Mouse (Mus musculus): ENCODE data around the gene Taf10. TPM values are rescaled to one million over a fixed set of nuclear protein-coding genes. Genes with fewer than 3 reads are reported as not detected.

The Taf10 gene
- total and polyA plus RNA-seq, 3 experiments: 202 to 353 (median 263) TPM

GRCm38 (mm10) chr7:105762517-105763270 lies 18.5 kb upstream of the Taf10 start:
- no peak for TF ChIP-seq CTCF (IDR thresholded peaks at IDR 0.05; ENCODE audit: low read depth, low read length)
- TF ChIP-seq GATA1 (IDR thresholded peaks at IDR 0.05; ENCODE audit: borderline replicate concordance, low read length): no peak
- TF ChIP-seq GATA2 (IDR thresholded peaks at IDR 0.05; ENCODE audit: borderline replicate concordance, low read depth, low read length): no peak
- TF ChIP-seq POLR2AphosphoS5 (IDR thresholded peaks at IDR 0.05; ENCODE audit: insufficient replicate concordance, low read depth, low read length): no peak
- TF ChIP-seq TAL1 (conservative IDR thresholded peaks at IDR 0.05; ENCODE audit: low read depth, low read length): no peak
- H3K36me3 ChIP-seq (replicated peaks): no peaks in the 10 kb centered on the region
- no peak for ATAC-seq (ENCODE audit: extremely low read depth, insufficient number of reproducible peaks, low FRiP score, poor library complexity, severe bottlenecking)
- no peak for DNase-seq (ENCODE audit: low spot score)
- H3K4me3 ChIP-seq (ENCODE audit: low read depth, low read length): no peak overlapping the region
- peaks cover 34% of the 10 kb centered on the region for H3K27me3 ChIP-seq (ENCODE audit: insufficient read depth, low read length)
- H3K9me3 ChIP-seq (replicated peaks): no peaks in the 10 kb centered on the region
- 0 out of 2 replicates have a peak, but pooled peaks cover 2% of the 10 kb centered on the region for H3K4me1 ChIP-seq (ENCODE audit: insufficient read depth, low read depth, low read length)

GRCm38 (mm10) chr7:105761813-105762484 lies 17.8 kb upstream of the Taf10 start:
- 0 out of 2 replicates have a peak, but pooled peaks cover 2% of the 10 kb centered on the region for H3K4me1 ChIP-seq (ENCODE audit: insufficient read depth, low read depth, low read length)
- H3K27me3 ChIP-seq (ENCODE audit: insufficient read depth, low read length): peaks cover 36% of the 10 kb centered on the region
- DNase-seq (ENCODE audit: low spot score): no peak
- no peaks in the 10 kb centered on the region for H3K9me3 ChIP-seq (replicated peaks)
- no peaks in the 10 kb centered on the region for H3K36me3 ChIP-seq (replicated peaks)
- TF ChIP-seq TAL1 (conservative IDR thresholded peaks at IDR 0.05; ENCODE audit: low read depth, low read length) (no peak), GATA1 (IDR thresholded peaks at IDR 0.05; ENCODE audit: borderline replicate concordance, low read length) (no peak), POLR2AphosphoS5 (IDR thresholded peaks at IDR 0.05; ENCODE audit: insufficient replicate concordance, low read depth, low read length) (no peak), CTCF (IDR thresholded peaks at IDR 0.05; ENCODE audit: low read depth, low read length) (no peak)
- no peak for ATAC-seq (ENCODE audit: extremely low read depth, insufficient number of reproducible peaks, low FRiP score, poor library complexity, severe bottlenecking)
- H3K4me3 ChIP-seq (ENCODE audit: low read depth, low read length): no peak overlapping the region

GRCm38 (mm10) chr7:105753281-105753680 lies 9.1 kb upstream of the Taf10 start:
- Histone ChIP-seq H3K9me3 (replicated peaks) (no peaks in the 10 kb centered on the region), H3K27me3 (ENCODE audit: insufficient read depth, low read length) (peaks cover 47% of the 10 kb centered on the region), H3K4me1 (ENCODE audit: insufficient read depth, low read depth, low read length) (peaks cover 29% of the 10 kb centered on the region), H3K4me3 (ENCODE audit: low read depth, low read length) (no peak overlapping the region), H3K36me3 (replicated peaks) (peaks cover 27% of the 10 kb centered on the region)
- ATAC-seq (ENCODE audit: extremely low read depth, insufficient number of reproducible peaks, low FRiP score, poor library complexity, severe bottlenecking): no peak
- TF ChIP-seq GATA2 (IDR thresholded peaks at IDR 0.05; ENCODE audit: borderline replicate concordance, low read depth, low read length): no peak
- no peak for DNase-seq (ENCODE audit: low spot score)

- DNase-seq (ENCODE audit: low spot score) (no peak), ATAC-seq (ENCODE audit: extremely low read depth, insufficient number of reproducible peaks, low FRiP score, poor library complexity, severe bottlenecking) (no peak)
- TF ChIP-seq TAL1 (conservative IDR thresholded peaks at IDR 0.05; ENCODE audit: low read depth, low read length) (no peak), POLR2AphosphoS5 (IDR thresholded peaks at IDR 0.05; ENCODE audit: insufficient replicate concordance, low read depth, low read length) (no peak), GATA2 (IDR thresholded peaks at IDR 0.05; ENCODE audit: borderline replicate concordance, low read depth, low read length) (no peak), CTCF (IDR thresholded peaks at IDR 0.05; ENCODE audit: low read depth, low read length) (no peak), GATA1 (IDR thresholded peaks at IDR 0.05; ENCODE audit: borderline replicate concordance, low read length) (no peak)
- no peaks in the 10 kb centered on the region for H3K9me3 ChIP-seq (replicated peaks)
- no peak overlapping the region for H3K4me3 ChIP-seq (ENCODE audit: low read depth, low read length)
- peaks cover 43% of the 10 kb centered on the region for H3K27me3 ChIP-seq (ENCODE audit: insufficient read depth, low read length)
- peaks cover 33% of the 10 kb centered on the region for H3K36me3 ChIP-seq (replicated peaks)
- H3K4me1 ChIP-seq (ENCODE audit: insufficient read depth, low read depth, low read length): peaks cover 29% of the 10 kb centered on the region
Observed at GRCm38 (mm10) chr7:105752716-105753115, 8.6 kb upstream of the Taf10 start.

GRCm38 (mm10) chr7:105751491-105752433 lies 7.6 kb upstream of the Taf10 start, which contains the start of gene Tpp1:
Gene Tpp1, minus strand, starts transcription at chr7:105752235.
- Histone ChIP-seq H3K4me3 (ENCODE audit: low read depth, low read length) (peak within 1 kb of the TSS; percentile 76), H3K36me3 (replicated peaks) (peaks cover 42% of the 10 kb centered on the region), H3K9me3 (replicated peaks) (no peaks in the 10 kb centered on the region), H3K27me3 (ENCODE audit: insufficient read depth, low read length) (peaks cover 33% of the 10 kb centered on the region), H3K4me1 (ENCODE audit: insufficient read depth, low read depth, low read length) (peaks cover 29% of the 10 kb centered on the region)
- TF ChIP-seq POLR2AphosphoS5 (IDR thresholded peaks at IDR 0.05; ENCODE audit: insufficient replicate concordance, low read depth, low read length) (no peak), GATA1 (IDR thresholded peaks at IDR 0.05; ENCODE audit: borderline replicate concordance, low read length) (no peak), CTCF (IDR thresholded peaks at IDR 0.05; ENCODE audit: low read depth, low read length) (no peak), TAL1 (conservative IDR thresholded peaks at IDR 0.05; ENCODE audit: low read depth, low read length) (no peak), GATA2 (IDR thresholded peaks at IDR 0.05; ENCODE audit: borderline replicate concordance, low read depth, low read length) (no peak)
- DNase-seq (ENCODE audit: low spot score): peak; percentile 85
- ATAC-seq (ENCODE audit: extremely low read depth, insufficient number of reproducible peaks, low FRiP score, poor library complexity, severe bottlenecking): peak; percentile 97

GRCm38 (mm10) chr7:105747776-105748175 lies 3.6 kb upstream of the Taf10 start:
- Histone ChIP-seq H3K9me3 (replicated peaks) (no peaks in the 10 kb centered on the region), H3K4me1 (ENCODE audit: insufficient read depth, low read depth, low read length) (peaks cover 40% of the 10 kb centered on the region), H3K27me3 (ENCODE audit: insufficient read depth, low read length) (no peaks in the 10 kb centered on the region), H3K36me3 (replicated peaks) (peaks cover 62% of the 10 kb centered on the region), H3K4me3 (ENCODE audit: low read depth, low read length) (no peak overlapping the region)
- DNase-seq (ENCODE audit: low spot score) (no peak), ATAC-seq (ENCODE audit: extremely low read depth, insufficient number of reproducible peaks, low FRiP score, poor library complexity, severe bottlenecking) (no peak)
- TF ChIP-seq POLR2AphosphoS5 (IDR thresholded peaks at IDR 0.05; ENCODE audit: insufficient replicate concordance, low read depth, low read length) (no peak), TAL1 (conservative IDR thresholded peaks at IDR 0.05; ENCODE audit: low read depth, low read length) (no peak), CTCF (IDR thresholded peaks at IDR 0.05; ENCODE audit: low read depth, low read length) (no peak), GATA2 (IDR thresholded peaks at IDR 0.05; ENCODE audit: borderline replicate concordance, low read depth, low read length) (no peak), GATA1 (IDR thresholded peaks at IDR 0.05; ENCODE audit: borderline replicate concordance, low read length) (no peak)

All from G1E (cell line).